ENCODE assay signal across 8 mouse cellular contexts in the genomic region with DNA sequence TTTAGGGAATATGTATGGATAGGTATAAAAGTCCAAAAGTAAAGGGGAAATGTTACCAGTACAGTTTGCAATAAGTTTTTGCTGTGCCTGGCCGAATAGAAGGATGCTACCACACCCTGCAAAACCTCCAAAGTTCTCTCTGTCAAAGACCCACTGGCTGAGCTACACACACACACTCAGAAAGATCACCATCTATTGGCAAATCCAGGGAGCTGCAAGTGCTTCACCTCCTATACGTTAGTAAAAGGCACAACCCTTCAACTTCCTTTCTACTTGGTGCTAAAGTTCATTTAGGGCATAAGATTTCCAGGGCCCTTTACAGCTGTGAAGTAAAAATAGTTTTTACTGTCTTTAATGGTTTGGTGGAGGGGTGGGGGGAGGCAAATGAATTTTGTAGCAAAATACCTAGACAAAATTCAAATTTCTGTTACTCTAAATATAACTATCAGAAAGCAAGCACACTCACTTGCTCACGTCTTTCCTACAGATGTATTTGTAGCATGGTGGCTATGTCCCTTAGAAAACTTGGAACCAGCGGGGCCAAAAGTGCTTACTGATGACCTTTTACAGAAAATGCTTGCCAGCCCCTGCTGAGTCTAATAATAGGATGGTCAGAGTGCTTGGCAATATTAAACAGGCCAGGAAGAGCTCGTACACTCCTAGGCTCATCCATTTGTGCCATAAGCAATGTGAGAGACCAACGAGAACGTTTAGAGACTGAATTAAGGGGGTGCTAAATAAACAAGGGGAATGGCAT. TPM values are rescaled to one million over a fixed set of nuclear protein-coding genes. Genes with fewer than 3 reads are reported as not detected.
DNase-seq lines count a peak whose midpoint lies in the region; ATAC-seq and TF ChIP-seq lines count a peak whose summit lies in the region.

No protein-coding gene starts in this region.

- no peaks in the 10 kb centered on the region for H3K27me3 ChIP-seq in embryonic facial prominence, embryonic 11.5 days (ENCODE audit: control insufficient read depth, insufficient read depth, low read length)
- no peaks in the 10 kb centered on the region for H3K27me3 ChIP-seq in embryonic facial prominence, embryonic 10.5 days (replicated peaks; ENCODE audit: low read depth, poor library complexity, severe bottlenecking)
- H3K27me3 ChIP-seq in midbrain, postnatal 0 days (ENCODE audit: insufficient read depth, low read length) = no peaks in the 10 kb centered on the region
- no peaks in the 10 kb centered on the region for H3K27me3 ChIP-seq in midbrain, embryonic 13.5 days
- H3K27me3 ChIP-seq in kidney, embryonic 15.5 days = no peaks in the 10 kb centered on the region

- peak; percentile 37 for DNase-seq in embryonic facial prominence, embryonic 11.5 days (ENCODE audit: low spot score)
- no peak for DNase-seq in embryonic facial prominence, embryonic 10.5 days (ENCODE audit: low spot score)
- peak; percentile 40 for DNase-seq in midbrain, postnatal 0 days (ENCODE audit: low spot score)
- DNase-seq in thymus, postnatal 4 days = peak; percentile 61
- DNase-seq in frontal cortex, postnatal 14 days (ENCODE audit: low spot score in 2 of 2) = no peak
- DNase-seq in left cerebral cortex, postnatal 14 days (ENCODE audit: low spot score in 2 of 2) = no peak

- 64% methylated on average over 7 of the region's 7 CpGs for WGBS in embryonic facial prominence, embryonic 11.5 days
- 69% methylated on average over 7 of the region's 7 CpGs for WGBS in embryonic facial prominence, embryonic 10.5 days
- 66% methylated on average over 7 of the region's 7 CpGs for WGBS in midbrain, postnatal 0 days
- WGBS in midbrain, embryonic 13.5 days = 70% methylated on average over 7 of the region's 7 CpGs
- 55% methylated on average over 7 of the region's 7 CpGs for WGBS in kidney, embryonic 15.5 days

- no peaks in the 10 kb centered on the region for H3K9me3 ChIP-seq in embryonic facial prominence, embryonic 11.5 days (replicated peaks; ENCODE audit: control insufficient read depth, low read length)
- no peaks in the 10 kb centered on the region for H3K9me3 ChIP-seq in embryonic facial prominence, embryonic 10.5 days
- no peaks in the 10 kb centered on the region for H3K9me3 ChIP-seq in midbrain, postnatal 0 days (ENCODE audit: low read length)
- H3K9me3 ChIP-seq in midbrain, embryonic 13.5 days = no peaks in the 10 kb centered on the region
- H3K9me3 ChIP-seq in kidney, embryonic 15.5 days (replicated peaks) = no peaks in the 10 kb centered on the region

- no peak overlapping the region for H3K4me3 ChIP-seq in embryonic facial prominence, embryonic 11.5 days (ENCODE audit: low read depth, low read length)
- H3K4me3 ChIP-seq in embryonic facial prominence, embryonic 10.5 days = no peak overlapping the region
- no peak overlapping the region for H3K4me3 ChIP-seq in midbrain, postnatal 0 days (ENCODE audit: low read depth, low read length)
- no peak overlapping the region for H3K4me3 ChIP-seq in midbrain, embryonic 13.5 days (replicated peaks)
- no peak overlapping the region for H3K4me3 ChIP-seq in kidney, embryonic 15.5 days (replicated peaks)

- TF ChIP-seq CTCF in midbrain, postnatal 0 days (IDR thresholded peaks at IDR 0.05) = peak; percentile 61

- peaks cover 3% of the 10 kb centered on the region; the same call in 1 of the 2 replicates for H3K4me1 ChIP-seq in embryonic facial prominence, embryonic 11.5 days (ENCODE audit: control insufficient read depth, insufficient read depth, low read length)
- peaks cover 17% of the 10 kb centered on the region for H3K4me1 ChIP-seq in embryonic facial prominence, embryonic 10.5 days
- H3K4me1 ChIP-seq in midbrain, postnatal 0 days (ENCODE audit: insufficient read depth, low read length) = 0 out of 2 replicates have a peak, but pooled peaks cover 8% of the 10 kb centered on the region
- H3K4me1 ChIP-seq in midbrain, embryonic 13.5 days (replicated peaks) = peaks cover 19% of the 10 kb centered on the region
- peaks cover 15% of the 10 kb centered on the region for H3K4me1 ChIP-seq in kidney, embryonic 15.5 days

- no peaks in the 10 kb centered on the region for H3K36me3 ChIP-seq in embryonic facial prominence, embryonic 11.5 days (replicated peaks; ENCODE audit: control insufficient read depth, insufficient read depth, low read depth, low read length)
- no peaks in the 10 kb centered on the region for H3K36me3 ChIP-seq in embryonic facial prominence, embryonic 10.5 days (replicated peaks)
- no peaks in the 10 kb centered on the region for H3K36me3 ChIP-seq in midbrain, postnatal 0 days (ENCODE audit: insufficient read depth, low read length)
- H3K36me3 ChIP-seq in midbrain, embryonic 13.5 days = no peaks in the 10 kb centered on the region
- H3K36me3 ChIP-seq in kidney, embryonic 15.5 days = no peaks in the 10 kb centered on the region

- no peak overlapping the region for H3K9ac ChIP-seq in embryonic facial prominence, embryonic 11.5 days (replicated peaks; ENCODE audit: low read length)
- no peak overlapping the region for H3K9ac ChIP-seq in midbrain, postnatal 0 days (replicated peaks; ENCODE audit: low read length, poor library complexity, severe bottlenecking)
- H3K9ac ChIP-seq in midbrain, embryonic 13.5 days (replicated peaks) = no peak overlapping the region
- no peak overlapping the region for H3K9ac ChIP-seq in kidney, embryonic 15.5 days

- H3K4me2 ChIP-seq in embryonic facial prominence, embryonic 11.5 days (ENCODE audit: low read depth, low read length) = no peak overlapping the region
- no peak overlapping the region for H3K4me2 ChIP-seq in midbrain, postnatal 0 days (ENCODE audit: low read depth, low read length, poor library complexity, severe bottlenecking)
- no peak overlapping the region for H3K4me2 ChIP-seq in midbrain, embryonic 13.5 days (replicated peaks)
- no peak overlapping the region for H3K4me2 ChIP-seq in kidney, embryonic 15.5 days

- ATAC-seq in embryonic facial prominence, embryonic 11.5 days (replicated peaks; ENCODE audit: insufficient number of reproducible peaks, low FRiP score, low TSS enrichment, low read depth) = no peak
- ATAC-seq in midbrain, postnatal 0 days (ENCODE audit: low FRiP score) = no peak
- ATAC-seq in midbrain, embryonic 13.5 days = no peak
- ATAC-seq in kidney, embryonic 15.5 days (replicated peaks; ENCODE audit: low FRiP score) = no peak

- H3K27ac ChIP-seq in embryonic facial prominence, embryonic 11.5 days (replicated peaks; ENCODE audit: low read depth, low read length) = no peak overlapping the region
- H3K27ac ChIP-seq in embryonic facial prominence, embryonic 10.5 days (replicated peaks) = no peak overlapping the region
- no peak overlapping the region for H3K27ac ChIP-seq in midbrain, postnatal 0 days (ENCODE audit: low read depth, low read length)
- H3K27ac ChIP-seq in midbrain, embryonic 13.5 days = no peak overlapping the region
- 0 out of 2 replicates have a peak overlapping the region, but pooled peaks have one; percentile 54 for H3K27ac ChIP-seq in kidney, embryonic 15.5 days

- intact Hi-C loops in left cerebral cortex, postnatal 14 days (cut with DNase I) = no loop called here

RNA-seq across cellular contexts. Expression of a gene that starts 2.4 kb away (rescaled TPM):
- 35.7 and 41.1 TPM in 2 replicates for polyA plus RNA-seq in embryonic facial prominence, embryonic 11.5 days (2014; fragmentation: Nextera tagmentation; extraction: Ambion mirVana)
- 29.2 and 32.5 TPM in 2 replicates for polyA plus RNA-seq in embryonic facial prominence, embryonic 10.5 days (2016; fragmentation: Nextera tagmentation; extraction: Ambion mirVana)
- 11.9 and 13.9 TPM in 2 replicates for total RNA-seq in midbrain, postnatal 0 days (2014; rRNA removed)
- 15.0 and 15.6 TPM in 2 replicates for polyA plus RNA-seq in midbrain, postnatal 0 days (2015; fragmentation: Nextera tagmentation; extraction: Ambion mirVana)
- 21.0 and 25.1 TPM in 2 replicates for polyA plus RNA-seq in midbrain, embryonic 13.5 days (2015; fragmentation: Nextera tagmentation; extraction: Ambion mirVana)
- 54.4 and 56.0 TPM in 2 replicates for polyA plus RNA-seq in kidney, embryonic 15.5 days (2015; fragmentation: Nextera tagmentation; extraction: Ambion mirVana)
- total RNA-seq in left cerebral cortex, postnatal 14 days (2021) = 10 to 100 TPM; 14.2 to 15.0 TPM

RNA-seq across cellular contexts. Expression of a gene that starts 52.9 kb away (rescaled TPM):
- 0.63 and 1.6 TPM in 2 replicates for polyA plus RNA-seq in embryonic facial prominence, embryonic 11.5 days (2014; fragmentation: Nextera tagmentation; extraction: Ambion mirVana)
- 0.25 and 0.59 TPM in 2 replicates for polyA plus RNA-seq in embryonic facial prominence, embryonic 10.5 days (2016; fragmentation: Nextera tagmentation; extraction: Ambion mirVana)
- total RNA-seq in midbrain, postnatal 0 days (2014; rRNA removed) = 1.3 and 1.9 TPM in 2 replicates
- 0.30 and 0.36 TPM in 2 replicates for polyA plus RNA-seq in midbrain, postnatal 0 days (2015; fragmentation: Nextera tagmentation; extraction: Ambion mirVana)
- polyA plus RNA-seq in midbrain, embryonic 13.5 days (2015; fragmentation: Nextera tagmentation; extraction: Ambion mirVana) = 0.21 TPM in 1 of 2 replicates, not detected in the other
- polyA plus RNA-seq in kidney, embryonic 15.5 days (2015; fragmentation: Nextera tagmentation; extraction: Ambion mirVana) = 0.82 and 1.7 TPM in 2 replicates
- 1 to 10 TPM; 2.0 to 3.1 TPM for total RNA-seq in left cerebral cortex, postnatal 14 days (2021)

RNA-seq across cellular contexts. Expression of a gene that starts 53.5 kb away (rescaled TPM):
- not detected in 2 replicates for polyA plus RNA-seq in embryonic facial prominence, embryonic 11.5 days (2014; fragmentation: Nextera tagmentation; extraction: Ambion mirVana)
- 0.12 TPM in 1 of 2 replicates, not detected in the other for polyA plus RNA-seq in embryonic facial prominence, embryonic 10.5 days (2016; fragmentation: Nextera tagmentation; extraction: Ambion mirVana)
- total RNA-seq in midbrain, postnatal 0 days (2014; rRNA removed) = not detected in 2 replicates
- polyA plus RNA-seq in midbrain, postnatal 0 days (2015; fragmentation: Nextera tagmentation; extraction: Ambion mirVana) = not detected in 2 replicates
- not detected in 2 replicates for polyA plus RNA-seq in midbrain, embryonic 13.5 days (2015; fragmentation: Nextera tagmentation; extraction: Ambion mirVana)
- polyA plus RNA-seq in kidney, embryonic 15.5 days (2015; fragmentation: Nextera tagmentation; extraction: Ambion mirVana) = 0.13 TPM in 1 of 2 replicates, not detected in the other
- not detected for total RNA-seq in left cerebral cortex, postnatal 14 days (2021)

Comparison
In these comparisons a context has a peak if more than half of its experiments do, and no peak if none do; other contexts are left out.
1. DNase-seq: peak in embryonic facial prominence, embryonic 11.5 days (single experiment), midbrain, postnatal 0 days (single experiment) and thymus, postnatal 4 days (single experiment); none in embryonic facial prominence, embryonic 10.5 days (single experiment), frontal cortex, postnatal 14 days (0 of 2) and left cerebral cortex, postnatal 14 days (0 of 2).